Mouse (Mus musculus): ENCODE data around the gene Plxnb2.

Gene Plxnb2

DNA sequence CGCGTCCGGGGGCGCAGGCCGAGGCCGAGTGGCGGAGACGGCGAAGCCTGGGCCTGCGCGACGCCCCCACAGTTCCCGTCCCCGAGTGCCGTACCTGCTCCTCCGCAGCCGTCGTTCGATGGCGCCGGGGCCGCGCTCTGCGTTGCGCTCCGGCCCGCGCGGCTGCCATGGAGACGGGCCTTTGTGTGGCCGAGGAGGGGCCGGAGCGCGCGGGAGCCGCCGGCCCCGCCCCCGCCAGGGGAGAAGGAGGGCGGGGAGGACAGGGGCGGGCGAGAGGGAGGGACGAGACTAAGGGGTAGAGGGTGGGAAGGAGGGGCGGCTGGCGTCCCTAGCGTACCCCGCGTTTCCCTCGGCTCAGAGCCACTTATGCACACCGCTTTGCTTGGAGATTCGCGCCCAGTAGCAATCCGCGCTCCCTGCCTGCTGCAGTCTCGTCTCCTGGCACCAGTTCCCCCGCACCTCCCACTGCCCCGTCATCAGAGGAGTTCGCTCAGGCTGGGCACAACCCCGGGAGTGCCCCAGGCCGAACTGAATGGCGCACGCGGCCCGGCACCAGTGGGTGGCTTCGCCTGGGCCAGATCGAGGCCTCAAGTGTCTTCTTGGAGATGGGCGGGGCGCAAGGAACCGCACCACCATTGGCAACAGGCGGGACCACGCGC is at the start of gene Plxnb2:
Gene Plxnb2 (minus strand): TSS at position 218 of the 659 bp plus-strand sequence.
- peak; percentile 73 to 82 for DNase-seq (ENCODE audit: low spot score in 2 of 2)

- no peak for DNase-seq (ENCODE audit: low spot score in 2 of 2)
These were observed 35.1 kb upstream of the Plxnb2 start for GRCm38 (mm10) chr15:89215611-89216233.

DNA sequence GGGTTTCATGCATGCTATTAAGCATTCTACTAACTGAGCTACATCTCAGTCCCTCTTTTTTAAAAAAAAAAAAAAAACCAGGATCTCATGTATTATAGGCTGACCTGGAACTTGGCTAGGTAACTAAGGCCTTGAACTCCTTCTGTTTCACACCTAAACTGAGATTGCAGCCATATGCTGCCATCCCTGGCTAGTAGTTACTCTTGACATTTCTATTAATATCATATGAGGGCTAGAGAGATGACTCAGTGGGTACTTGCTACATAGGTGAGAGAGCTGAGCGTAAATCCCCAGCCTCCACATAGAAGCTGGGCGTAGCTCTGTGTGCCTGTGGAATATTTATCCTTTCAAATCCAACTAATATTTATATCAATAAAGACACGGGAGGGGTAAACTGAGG is 34.4 kb upstream of the Plxnb2 start:
- no peak for DNase-seq (ENCODE audit: low spot score in 2 of 2)

- no peak for DNase-seq (ENCODE audit: low spot score in 2 of 2)
These were observed 32.9 kb upstream of the Plxnb2 start for GRCm38 (mm10) chr15:89213517-89213916.

GRCm38 (mm10) chr15:89212495-89212894 is 31.9 kb upstream of the Plxnb2 start:
- no peak for DNase-seq (ENCODE audit: low spot score in 2 of 2)

- peak; percentile 23 to 30 for DNase-seq (ENCODE audit: low spot score in 2 of 2)
These were observed 31.3 kb upstream of the Plxnb2 start for GRCm38 (mm10) chr15:89211716-89212461.

DNA sequence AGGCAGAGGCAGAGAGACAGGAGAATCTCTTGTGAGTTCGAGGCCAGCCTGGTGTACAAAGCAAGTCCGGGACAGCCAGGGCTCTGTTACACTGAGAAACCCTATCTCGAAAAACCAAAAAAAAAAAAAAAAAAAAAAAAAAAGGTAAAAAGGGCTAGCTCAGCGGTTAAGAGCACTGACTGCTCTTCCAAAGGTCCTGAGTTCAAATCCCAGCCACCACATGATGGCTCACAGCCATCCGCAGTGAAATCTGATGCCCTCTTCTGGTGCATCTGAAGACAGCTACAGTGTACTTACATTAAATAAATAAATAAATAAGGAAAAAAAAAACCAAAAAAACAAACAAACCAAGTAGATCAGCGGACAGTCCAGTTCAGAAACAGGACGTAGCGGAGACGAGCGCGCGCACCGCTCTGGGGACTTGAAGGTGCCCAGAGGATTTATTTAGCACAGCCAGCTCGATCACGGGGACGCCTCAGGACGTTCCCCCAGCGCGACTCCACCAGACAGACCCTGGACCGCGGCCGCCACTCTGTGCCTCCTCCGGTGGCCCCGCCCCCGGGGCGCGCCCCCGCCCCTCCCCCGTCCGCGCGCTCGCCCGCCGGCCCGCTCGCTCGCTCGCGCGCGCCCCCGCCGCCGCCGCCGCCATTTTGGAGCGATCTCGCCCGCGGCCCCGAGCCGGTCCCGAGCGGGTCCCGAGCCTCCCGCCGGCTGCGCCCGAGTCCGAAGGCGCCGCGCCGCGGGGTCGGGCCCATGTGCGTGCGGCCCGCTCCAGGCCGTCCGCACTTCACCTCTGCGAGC is 30.5 kb upstream of the Plxnb2 start, which contains the start of gene Ppp6r2:
Gene Ppp6r2 (plus strand): TSS at position 639 of the 801 bp plus-strand sequence.
- peak; percentile 65 to 75 for DNase-seq (ENCODE audit: low spot score in 2 of 2)

DNA sequence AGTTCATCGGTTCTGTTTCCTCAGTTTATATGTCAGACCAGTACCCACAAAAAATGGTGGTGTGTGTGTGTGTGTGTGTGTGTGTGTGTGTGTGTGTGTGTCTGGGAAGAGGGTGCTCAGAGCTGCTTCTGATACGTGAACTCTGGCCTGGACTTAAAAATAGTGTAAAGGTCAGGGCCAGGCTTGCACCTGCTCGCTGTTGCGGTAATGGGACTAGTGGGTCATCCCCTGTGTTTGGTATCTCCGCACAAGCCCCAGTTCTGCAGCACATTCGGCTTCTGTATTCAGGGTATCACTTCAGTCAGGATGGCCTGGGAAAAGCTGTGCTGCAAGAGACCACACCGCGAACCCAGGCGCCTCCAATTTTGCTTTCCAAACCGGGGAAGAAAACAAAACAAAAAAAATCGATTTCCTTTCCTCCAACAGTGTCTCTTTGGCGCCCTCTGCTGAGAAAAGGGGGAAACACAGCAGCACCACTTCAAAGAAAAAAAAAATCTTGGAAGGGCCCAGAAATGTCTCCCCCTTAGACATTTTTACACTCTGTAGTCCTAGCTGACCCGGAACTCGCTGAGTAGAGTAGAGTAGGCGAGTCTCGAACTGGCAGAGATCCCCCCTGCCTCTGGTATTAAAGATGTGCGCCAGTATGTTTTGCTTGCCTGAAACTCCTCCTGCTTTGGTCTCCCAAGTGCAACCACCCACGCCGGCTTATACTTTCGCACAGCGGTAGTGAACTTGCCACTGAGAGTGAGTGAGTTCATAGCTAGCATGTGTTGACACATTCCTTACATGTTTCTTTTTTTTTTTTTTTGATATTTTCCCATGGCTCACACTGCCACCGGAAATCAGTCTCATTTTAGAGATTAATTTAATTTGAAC is 29.5 kb upstream of the Plxnb2 start:
- peak; percentile 91 to 93 for DNase-seq (ENCODE audit: low spot score in 2 of 2)

DNA sequence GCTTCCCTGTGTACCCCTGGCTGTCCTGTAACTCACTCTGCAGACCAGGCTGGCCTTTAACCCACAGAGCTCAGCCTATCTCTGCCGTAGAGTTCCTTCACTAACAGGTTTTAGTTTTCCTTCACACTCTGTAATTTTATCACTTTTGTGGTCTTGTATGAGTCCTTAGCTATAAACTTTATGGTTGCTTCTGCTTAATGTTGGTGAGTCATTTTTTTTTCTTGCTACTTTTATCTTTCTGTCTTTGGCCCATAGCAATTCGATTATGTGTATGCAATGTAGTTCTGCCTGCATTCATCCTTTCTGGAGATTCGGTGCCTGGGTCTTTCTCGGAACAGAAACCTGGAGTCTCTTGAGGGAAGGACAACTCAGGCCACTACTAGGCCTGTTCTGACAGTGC is 26.9 kb upstream of the Plxnb2 start:
- no peak for DNase-seq (ENCODE audit: low spot score in 2 of 2)

- no peak for DNase-seq (ENCODE audit: low spot score in 2 of 2)
These were observed 16.5 kb upstream of the Plxnb2 start for GRCm38 (mm10) chr15:89197056-89197455.

DNA sequence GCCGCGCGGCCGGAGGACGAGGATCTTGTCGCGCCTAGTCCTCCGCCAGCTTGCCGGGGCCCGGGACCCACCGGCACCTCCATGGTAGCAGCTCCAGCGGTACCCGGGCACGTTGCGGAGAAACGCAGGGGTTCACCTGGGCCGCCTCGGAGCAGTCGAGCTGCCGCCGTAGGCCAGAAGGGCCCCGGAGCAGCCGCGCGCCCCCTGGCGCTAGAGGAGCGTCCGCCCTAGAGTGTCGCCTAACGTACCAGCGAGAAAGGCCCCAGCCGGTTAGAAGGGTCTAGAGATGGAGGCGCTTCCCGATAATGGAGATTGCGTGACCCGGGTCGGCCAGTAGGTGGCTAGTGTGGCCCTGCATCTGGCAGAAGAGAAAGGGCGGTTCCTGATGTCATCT is 15.7 kb upstream of the Plxnb2 start, which contains the start of gene Dennd6b:
Gene Dennd6b (minus strand): TSS at position 184 of the 394 bp plus-strand sequence.
- peak; percentile 96 to 97 for DNase-seq (ENCODE audit: low spot score in 2 of 2)

DNA sequence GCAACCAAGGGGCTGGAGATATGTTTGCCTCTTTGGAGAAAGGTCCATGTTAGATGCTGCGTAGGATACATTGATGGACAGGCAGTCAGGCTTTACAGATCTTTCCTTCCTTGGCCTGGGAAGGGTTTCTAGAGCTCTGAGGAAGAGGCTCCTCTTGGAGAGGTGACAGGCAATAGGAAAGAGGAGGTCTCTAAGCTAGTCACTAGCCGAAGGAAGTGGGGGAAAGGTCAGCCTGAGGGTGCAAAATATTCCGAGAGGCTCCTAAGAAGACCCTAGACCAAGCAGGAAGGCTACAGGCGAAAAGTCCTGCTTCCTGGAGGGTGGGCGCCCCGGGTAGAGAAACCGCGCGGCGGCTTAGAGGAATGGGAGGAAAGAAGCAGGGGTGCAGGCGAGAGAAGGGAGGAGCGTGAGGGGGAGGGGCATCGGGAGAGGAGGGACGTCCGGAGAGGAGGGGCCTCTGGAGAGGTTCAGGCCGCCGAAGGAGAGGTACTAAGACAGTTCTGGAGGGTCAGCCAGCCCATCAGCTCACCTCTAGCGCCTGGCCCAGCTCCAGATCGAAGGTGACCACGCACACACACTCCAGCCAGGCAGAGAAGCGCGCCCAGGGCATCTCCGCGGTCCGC is 15.2 kb upstream of the Plxnb2 start:
- peak; percentile 89 to 90 for DNase-seq (ENCODE audit: low spot score in 2 of 2)

GRCm38 (mm10) chr15:89195261-89195681 is 14.7 kb upstream of the Plxnb2 start:
- no peak for DNase-seq (ENCODE audit: low spot score in 2 of 2)

- DNase-seq (ENCODE audit: low spot score in 2 of 2): no peak
These were observed 4.3 kb upstream of the Plxnb2 start for GRCm38 (mm10) chr15:89184937-89185227.

- DNase-seq (ENCODE audit: low spot score in 2 of 2): no peak
These were observed 3.8 kb upstream of the Plxnb2 start for GRCm38 (mm10) chr15:89184141-89184936.

DNA sequence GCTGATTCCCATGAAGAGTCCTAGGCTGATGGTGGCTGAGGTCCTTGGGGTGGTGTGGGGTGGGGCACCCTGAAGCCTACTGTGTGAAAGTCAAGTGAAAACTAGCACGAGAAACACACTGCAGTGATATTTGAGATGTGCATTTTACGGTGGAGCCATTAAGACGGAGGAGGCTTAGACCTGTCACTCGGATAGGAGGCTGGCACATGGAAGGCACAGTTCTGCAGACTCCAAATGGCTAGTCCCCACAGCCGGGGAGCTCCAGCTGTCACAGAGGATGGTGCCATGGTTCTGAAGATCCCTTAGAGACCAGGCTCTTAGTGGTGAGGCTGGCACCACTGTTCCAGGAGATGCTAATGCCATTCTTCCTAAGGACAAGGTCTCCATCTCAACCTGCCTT is 2.3 kb upstream of the Plxnb2 start:
- DNase-seq (ENCODE audit: low spot score in 2 of 2): no peak

DNA sequence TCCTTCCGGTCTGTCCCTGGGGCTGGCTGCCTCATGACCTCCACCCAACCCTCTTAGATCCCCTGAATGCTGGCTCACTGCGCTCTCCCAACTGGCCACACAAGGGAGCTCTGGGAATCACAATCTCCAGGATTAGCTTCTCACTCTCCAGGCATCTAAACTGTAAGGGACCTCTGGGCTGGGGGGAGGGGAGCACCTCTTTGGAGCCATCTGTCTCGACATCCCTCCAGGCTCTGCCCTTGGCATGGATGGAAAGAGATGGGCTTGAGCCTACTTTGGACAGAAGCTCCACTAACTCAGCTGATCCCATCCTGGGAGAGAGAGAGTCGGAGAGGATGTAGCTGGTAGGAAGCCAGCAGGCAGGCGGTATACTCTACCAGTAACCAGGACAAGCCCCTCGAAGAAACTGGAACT is 1.7 kb upstream of the Plxnb2 start:
- DNase-seq (ENCODE audit: low spot score in 2 of 2): peak in 1 of 2 experiments; percentile 33

DNA sequence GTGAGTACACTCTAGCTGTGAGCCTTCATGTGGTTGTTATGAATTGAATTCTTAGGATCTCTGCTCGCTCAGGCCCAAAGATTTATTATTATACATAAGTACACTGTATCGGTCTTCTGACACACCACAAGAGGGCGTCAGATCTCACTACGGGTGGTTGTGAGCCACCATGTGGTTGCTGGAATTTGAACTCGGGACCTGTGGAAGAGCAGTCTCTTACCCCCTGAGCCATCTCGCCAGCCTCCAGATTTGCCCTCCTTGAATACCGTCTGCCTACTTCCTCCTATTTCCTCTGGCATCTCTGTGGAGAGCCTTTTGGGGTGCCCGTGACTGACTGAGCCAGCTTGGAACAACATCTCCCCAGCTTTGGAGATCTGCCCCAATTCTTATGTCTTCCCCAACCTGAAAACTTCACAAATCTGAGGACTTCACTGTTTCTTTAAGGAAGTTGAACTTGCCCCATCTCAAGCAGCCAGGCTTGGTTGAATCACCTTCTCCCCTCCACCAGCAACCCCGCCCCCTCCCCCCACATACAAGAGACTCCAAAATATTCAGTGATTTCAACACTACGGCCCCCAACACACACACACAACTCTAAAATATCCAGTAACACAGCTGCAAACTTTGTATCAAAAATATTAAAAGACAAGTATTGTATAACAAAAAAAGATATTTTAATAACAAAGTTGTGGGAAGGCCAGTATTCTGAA is 1.1 kb upstream of the Plxnb2 start:
- no peak for DNase-seq (ENCODE audit: low spot score in 2 of 2)

DNA sequence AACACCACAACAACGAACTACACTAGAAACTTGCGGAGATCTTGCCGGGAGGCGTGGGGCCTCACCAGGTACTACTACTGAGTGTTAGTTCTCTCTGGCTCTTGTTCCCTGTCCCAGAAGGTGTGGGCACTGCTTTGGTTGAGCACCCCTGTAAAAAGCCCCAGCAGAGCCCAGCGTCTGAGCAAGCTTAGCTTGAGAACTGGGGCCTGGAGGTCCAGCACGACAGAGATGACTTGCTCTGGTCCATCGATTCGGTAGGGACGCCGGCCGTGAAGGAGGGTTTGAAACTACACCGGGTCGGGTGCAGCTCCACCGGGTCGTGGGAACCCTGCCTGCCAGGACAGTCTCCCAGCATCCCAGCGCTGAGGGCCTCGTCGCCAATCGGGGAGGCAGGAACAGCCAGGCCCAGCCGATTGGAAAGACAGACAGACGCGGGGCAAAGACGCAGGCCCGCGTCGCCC is 477 bp downstream of the Plxnb2 start:
- peak in 1 of 2 experiments; percentile 30 for DNase-seq (ENCODE audit: low spot score in 2 of 2)

Data from right cerebral cortex, adult 2 months (tissue).